Mouse (Mus musculus) neural tube, embryonic 14.5 days (tissue): ENCODE measurements around the gene Cwc27. TPM values are rescaled to one million over a fixed set of nuclear protein-coding genes. Genes with fewer than 3 reads are reported as not detected.
A peak's percentile ranks its signal among the peaks of the same experiment; 100 is the strongest.

Source experiments
- ATAC-seq: fragments of 200-750 bp; cut with Nextera tagmentation; 2 replicates; pipeline ENCODE4 v1.8.0; 2017; ENCODE audit warnings: low read depth, mild to moderate bottlenecking, moderate TSS enrichment, moderate library complexity
- H3K27ac ChIP-seq: fragments of 300-500 bp; sonication (generic); 2 replicates; pipeline ENCODE4 v1.5.1; 2014; ENCODE audit warnings: low read depth, mild to moderate bottlenecking, control low read depth, low read length, moderate library complexity, mixed read lengths
- H3K27me3 ChIP-seq: fragments of 300-500 bp; sonication (generic); 2 replicates; pipeline ENCODE4 v1.6.1; 2014; ENCODE audit warnings: low read length; ENCODE audit not compliant: control insufficient read depth, insufficient read depth
- H3K36me3 ChIP-seq: fragments of 300-500 bp; sonication (generic); 2 replicates; pipeline ENCODE4 v1.6.1; 2014; ENCODE audit warnings: low read length, mixed read lengths; ENCODE audit not compliant: control insufficient read depth, insufficient read depth
- H3K4me1 ChIP-seq: fragments of 300-500 bp; sonication (generic); 2 replicates; pipeline ENCODE4 v1.6.1; 2014; ENCODE audit warnings: low read length; ENCODE audit not compliant: control insufficient read depth, insufficient read depth
- H3K4me2 ChIP-seq: fragments of 300-500 bp; sonication (generic); 2 replicates; pipeline ENCODE4 v1.6.1; 2014; ENCODE audit warnings: mild to moderate bottlenecking, low read depth, low read length, control low read depth
- H3K4me3 ChIP-seq: fragments of 300-500 bp; sonication (generic); 2 replicates; pipeline ENCODE4 v1.5.1; 2014; ENCODE audit warnings: low read depth, low read length, control low read depth, mixed read lengths
- H3K9ac ChIP-seq: fragments of 300-500 bp; sonication (generic); replicated peaks from 2 replicates; pipeline ENCODE4 v1.6.1; 2014; ENCODE audit warnings: low read depth, mild to moderate bottlenecking, control low read depth, low read length, mixed read lengths
- H3K9me3 ChIP-seq: fragments of 300-500 bp; sonication (generic); 2 replicates; pipeline ENCODE4 v1.6.1; 2016; ENCODE audit warnings: low read length; ENCODE audit not compliant: control insufficient read depth
- WGBS: fragments of 180-500 bp; shearing (Covaris S2); extraction: QIAGEN DNeasy Blood & Tissue Kit; methylation state at CpG from one replicate; pipeline ENCODE4 v1.1.7; 2014; 5-methylcytosine and 5-hydroxymethylcytosine counted together
- polyA plus RNA-seq: library from polyadenylated mRNA; unstranded; fragments of >200 nt; fragmentation: Nextera tagmentation; extraction: Ambion mirVana; gene quantifications from 2 replicates; pipeline ENCODE4 v1.2.1, GENCODE M21; 2014

Gene Cwc27
- polyA plus RNA-seq, 1 experiment from 2014 or later = 25.0 TPM

GRCm38 (mm10) chr13:104794421-104794820, 22.5 kb downstream of the Cwc27 start:
- no peaks in the 10 kb centered on the region for H3K27me3 ChIP-seq

GRCm38 (mm10) chr13:104792184-104792583, 24.8 kb downstream of the Cwc27 start, which contains the start of gene Srek1ip1:
Gene Srek1ip1, plus strand, starts transcription at chr13:104792484.
- ATAC-seq = no peak
- 95% methylated on average over 11 of the region's 11 CpGs for WGBS
- H3K9me3 ChIP-seq = no peaks in the 10 kb centered on the region

More at GRCm38 (mm10) chr13:104794421-104794820, 22.5 kb downstream of the Cwc27 start:
- Histone ChIP-seq H3K9ac (no peak overlapping the region), H3K4me1 (no peaks in the 10 kb centered on the region), H3K9me3 (no peaks in the 10 kb centered on the region), H3K36me3 (peaks cover 10% of the 10 kb centered on the region; the same call in 1 of the 2 replicates), H3K4me2 (no peak overlapping the region), H3K27ac (no peak overlapping the region), H3K4me3 (no peak overlapping the region)
- no peak for ATAC-seq
- WGBS = 95% methylated on average over 3 of the region's 3 CpGs

GRCm38 (mm10) chr13:104789663-104790062, 27.3 kb downstream of the Cwc27 start:
- H3K9ac ChIP-seq = no peak overlapping the region
- H3K36me3 ChIP-seq = peaks cover 10% of the 10 kb centered on the region; the same call in 1 of the 2 replicates
- no peak overlapping the region for H3K4me3 ChIP-seq
- no peak overlapping the region for H3K4me2 ChIP-seq
- no peaks in the 10 kb centered on the region for H3K9me3 ChIP-seq
- H3K27ac ChIP-seq = no peak overlapping the region
- 17% methylated on average over 2 of the region's 2 CpGs for WGBS
- ATAC-seq = peak; percentile 71; the same call in 1 of the 2 replicates
- no peaks in the 10 kb centered on the region for H3K27me3 ChIP-seq
- H3K4me1 ChIP-seq = no peaks in the 10 kb centered on the region

More at GRCm38 (mm10) chr13:104792184-104792583, 24.8 kb downstream of the Cwc27 start, which contains the start of gene Srek1ip1:
- Histone ChIP-seq H3K27ac (no peak within 1 kb of the TSS), H3K27me3 (no peaks in the 10 kb centered on the region), H3K9ac (no peak within 1 kb of the TSS), H3K4me3 (no peak within 1 kb of the TSS), H3K36me3 (peaks cover 10% of the 10 kb centered on the region; the same call in 1 of the 2 replicates), H3K4me1 (no peaks in the 10 kb centered on the region), H3K4me2 (no peak within 1 kb of the TSS)

GRCm38 (mm10) chr13:104787260-104787659, 29.7 kb downstream of the Cwc27 start:
- Histone ChIP-seq H3K36me3 (peaks cover 4% of the 10 kb centered on the region; the same call in 1 of the 2 replicates), H3K4me2 (no peak overlapping the region), H3K4me1 (no peaks in the 10 kb centered on the region), H3K9ac (no peak overlapping the region), H3K4me3 (no peak overlapping the region), H3K27ac (no peak overlapping the region), H3K27me3 (no peaks in the 10 kb centered on the region), H3K9me3 (no peaks in the 10 kb centered on the region)
- no peak for ATAC-seq
- 91% methylated on average over 4 of the region's 4 CpGs for WGBS

GRCm38 (mm10) chr13:104779104-104779670, 37.8 kb downstream of the Cwc27 start:
- no peak for ATAC-seq

GRCm38 (mm10) chr13:104763193-104763592, 53.7 kb downstream of the Cwc27 start:
- no peak overlapping the region for H3K9ac ChIP-seq
- H3K27me3 ChIP-seq = no peaks in the 10 kb centered on the region
- ATAC-seq = no peak
- 80% methylated on average over 3 of the region's 3 CpGs for WGBS
- H3K4me1 ChIP-seq = no peaks in the 10 kb centered on the region
- no peak overlapping the region for H3K4me3 ChIP-seq
- no peaks in the 10 kb centered on the region for H3K9me3 ChIP-seq
- no peaks in the 10 kb centered on the region for H3K36me3 ChIP-seq
- no peak overlapping the region for H3K4me2 ChIP-seq
- no peak overlapping the region for H3K27ac ChIP-seq

More at GRCm38 (mm10) chr13:104779104-104779670, 37.8 kb downstream of the Cwc27 start:
- Histone ChIP-seq H3K9ac (no peak overlapping the region), H3K9me3 (no peaks in the 10 kb centered on the region), H3K4me1 (no peaks in the 10 kb centered on the region), H3K4me2 (no peak overlapping the region), H3K4me3 (no peak overlapping the region), H3K36me3 (no peaks in the 10 kb centered on the region), H3K27ac (no peak overlapping the region), H3K27me3 (no peaks in the 10 kb centered on the region)
- WGBS = 92% methylated on average over 1 of the region's 1 CpGs

GRCm38 (mm10) chr13:104762401-104762800, 54.5 kb downstream of the Cwc27 start:
- Histone ChIP-seq H3K4me3 (no peak overlapping the region), H3K4me1 (no peaks in the 10 kb centered on the region), H3K27me3 (no peaks in the 10 kb centered on the region), H3K36me3 (no peaks in the 10 kb centered on the region), H3K4me2 (no peak overlapping the region), H3K9me3 (no peaks in the 10 kb centered on the region), H3K9ac (no peak overlapping the region), H3K27ac (no peak overlapping the region)
- no peak for ATAC-seq
- 98% methylated on average over 4 of the region's 4 CpGs for WGBS

- WGBS = 100% methylated on average over 1 of the region's 1 CpGs
- no peak overlapping the region for H3K9ac ChIP-seq
These were observed 57.6 kb downstream of the Cwc27 start for GRCm38 (mm10) chr13:104759381-104759780.

GRCm38 (mm10) chr13:104747032-104747431, 69.9 kb downstream of the Cwc27 start:
- Histone ChIP-seq H3K9ac (no peak overlapping the region), H3K36me3 (no peaks in the 10 kb centered on the region), H3K27ac (no peak overlapping the region), H3K27me3 (no peaks in the 10 kb centered on the region), H3K4me2 (no peak overlapping the region), H3K4me1 (no peaks in the 10 kb centered on the region), H3K4me3 (no peak overlapping the region), H3K9me3 (no peaks in the 10 kb centered on the region)
- no peak for ATAC-seq

More at GRCm38 (mm10) chr13:104759381-104759780, 57.6 kb downstream of the Cwc27 start:
- Histone ChIP-seq H3K4me1 (no peaks in the 10 kb centered on the region), H3K27ac (no peak overlapping the region), H3K27me3 (no peaks in the 10 kb centered on the region), H3K9me3 (no peaks in the 10 kb centered on the region), H3K36me3 (no peaks in the 10 kb centered on the region), H3K4me2 (no peak overlapping the region), H3K4me3 (no peak overlapping the region)
- no peak for ATAC-seq
